In genomic region chr14:15438485-15439157, GRCm38 (mm10) we compare ENCODE assay signal across 9 mouse cellular contexts. TPM values are rescaled to one million over a fixed set of nuclear protein-coding genes. Genes with fewer than 3 reads are reported as not detected.
DNase-seq lines count a peak whose midpoint lies in the region; ATAC-seq and TF ChIP-seq lines count a peak whose summit lies in the region.
"Had no signal": no experiment of that assay in that cellular context is flagged by ENCODE, and none has a peak within 500 bp of the region (broad histone marks: within the 10 kb centered on the region; RNA-seq: fewer than 3 reads in every experiment).

Gene Lrrc3b, minus strand, starts transcription at chr14:15438987.

- H3K9me3 ChIP-seq in embryonic facial prominence, embryonic 11.5 days (replicated peaks; ENCODE audit: control insufficient read depth, low read length): no peaks in the 10 kb centered on the region
- H3K9me3 ChIP-seq in heart, embryonic 10.5 days: no peaks in the 10 kb centered on the region
- no peaks in the 10 kb centered on the region for H3K9me3 ChIP-seq in kidney, embryonic 14.5 days (ENCODE audit: control insufficient read depth, low read length)
- H3K9me3 ChIP-seq in limb, embryonic 14.5 days (ENCODE audit: control insufficient read depth, low read length): no peaks in the 10 kb centered on the region
- no peaks in the 10 kb centered on the region for H3K9me3 ChIP-seq in neural tube, embryonic 13.5 days
- H3K9me3 ChIP-seq: G1E had no signal

- H3K36me3 ChIP-seq in embryonic facial prominence, embryonic 11.5 days (replicated peaks; ENCODE audit: control insufficient read depth, insufficient read depth, low read depth, low read length): no peaks in the 10 kb centered on the region
- no peaks in the 10 kb centered on the region for H3K36me3 ChIP-seq in heart, embryonic 10.5 days
- H3K36me3 ChIP-seq in kidney, embryonic 14.5 days (ENCODE audit: control insufficient read depth, insufficient read depth, low read length): no peaks in the 10 kb centered on the region
- H3K36me3 ChIP-seq in limb, embryonic 14.5 days (ENCODE audit: control insufficient read depth, insufficient read depth, low read length): no peaks in the 10 kb centered on the region
- no peaks in the 10 kb centered on the region for H3K36me3 ChIP-seq in neural tube, embryonic 13.5 days
- H3K36me3 ChIP-seq: G1E had no signal

- DNase-seq in ovary, postnatal 10 days (ENCODE audit: low spot score): peak; percentile 3
- no peak for DNase-seq in ovary, postnatal 14 days (ENCODE audit: low spot score)
- DNase-seq in embryonic facial prominence, embryonic 11.5 days (ENCODE audit: low spot score): peak; percentile 65
- peak; percentile 83 for DNase-seq in heart, embryonic 10.5 days (ENCODE audit: low spot score)
- DNase-seq in limb, embryonic 14.5 days (ENCODE audit: low spot score): peak; percentile 18
- DNase-seq in MN1 (ENCODE audit: low spot score): no peak

- no peaks in the 10 kb centered on the region for H3K27me3 ChIP-seq in embryonic facial prominence, embryonic 11.5 days (ENCODE audit: control insufficient read depth, insufficient read depth, low read length)
- H3K27me3 ChIP-seq in heart, embryonic 10.5 days (ENCODE audit: insufficient read depth, poor library complexity, severe bottlenecking): peaks cover 21% of the 10 kb centered on the region; the same call in 1 of the 2 replicates
- peaks cover 16% of the 10 kb centered on the region for H3K27me3 ChIP-seq in kidney, embryonic 14.5 days (ENCODE audit: control insufficient read depth, insufficient read depth, low read length)
- H3K27me3 ChIP-seq in limb, embryonic 14.5 days (ENCODE audit: control insufficient read depth, insufficient read depth, low read length): peaks cover 20% of the 10 kb centered on the region; the same call in 1 of the 2 replicates
- peaks cover 36% of the 10 kb centered on the region for H3K27me3 ChIP-seq in neural tube, embryonic 13.5 days

- TF ChIP-seq POLR2A in limb, embryonic 14.5 days (IDR thresholded peaks at IDR 0.05; ENCODE audit: borderline replicate concordance, extremely low read depth, insufficient read depth, insufficient read length): no peak

- no peak within 1 kb of the TSS for H3K27ac ChIP-seq in embryonic facial prominence, embryonic 11.5 days (replicated peaks; ENCODE audit: low read depth, low read length)
- peak within 1 kb of the TSS; percentile 87 for H3K27ac ChIP-seq in heart, embryonic 10.5 days
- H3K27ac ChIP-seq in kidney, embryonic 14.5 days (ENCODE audit: low read depth, low read length): no peak within 1 kb of the TSS
- no peak within 1 kb of the TSS for H3K27ac ChIP-seq in limb, embryonic 14.5 days (replicated peaks; ENCODE audit: low read depth, low read length)
- peak within 1 kb of the TSS; percentile 64 for H3K27ac ChIP-seq in neural tube, embryonic 13.5 days (replicated peaks)

- peak within 1 kb of the TSS; percentile 56 for H3K4me3 ChIP-seq in embryonic facial prominence, embryonic 11.5 days (ENCODE audit: low read depth, low read length)
- H3K4me3 ChIP-seq in heart, embryonic 10.5 days: peak within 1 kb of the TSS; percentile 80
- peak within 1 kb of the TSS; percentile 62 for H3K4me3 ChIP-seq in kidney, embryonic 14.5 days (ENCODE audit: low read length)
- H3K4me3 ChIP-seq in limb, embryonic 14.5 days (replicated peaks; ENCODE audit: low read length): peak within 1 kb of the TSS; percentile 57
- peak within 1 kb of the TSS; percentile 60 for H3K4me3 ChIP-seq in neural tube, embryonic 13.5 days

- under 1% methylated on average over 46 of the region's 51 CpGs for WGBS in embryonic facial prominence, embryonic 11.5 days
- WGBS in heart, embryonic 10.5 days: under 1% methylated on average over 51 of the region's 51 CpGs
- WGBS in kidney, embryonic 14.5 days: under 1% methylated on average over 51 of the region's 51 CpGs
- WGBS in limb, embryonic 14.5 days: under 1% methylated on average over 47 of the region's 51 CpGs
- under 1% methylated on average over 51 of the region's 51 CpGs for WGBS in neural tube, embryonic 13.5 days

- H3K4me1 ChIP-seq in embryonic facial prominence, embryonic 11.5 days (ENCODE audit: control insufficient read depth, insufficient read depth, low read length): no peaks in the 10 kb centered on the region
- H3K4me1 ChIP-seq in heart, embryonic 10.5 days: peaks cover 14% of the 10 kb centered on the region
- H3K4me1 ChIP-seq in kidney, embryonic 14.5 days (ENCODE audit: control insufficient read depth, insufficient read depth, low read length): 0 out of 2 replicates have a peak, but pooled peaks cover 6% of the 10 kb centered on the region
- no peaks in the 10 kb centered on the region for H3K4me1 ChIP-seq in limb, embryonic 14.5 days (ENCODE audit: control insufficient read depth, insufficient read depth, low read length)
- peaks cover 21% of the 10 kb centered on the region for H3K4me1 ChIP-seq in neural tube, embryonic 13.5 days (replicated peaks)

- H3K4me2 ChIP-seq in embryonic facial prominence, embryonic 11.5 days (ENCODE audit: low read depth, low read length): peak within 1 kb of the TSS; percentile 94
- peak within 1 kb of the TSS; percentile 98 for H3K4me2 ChIP-seq in kidney, embryonic 14.5 days (replicated peaks; ENCODE audit: low read depth, low read length)
- H3K4me2 ChIP-seq in limb, embryonic 14.5 days (replicated peaks; ENCODE audit: low read depth, low read length, severe bottlenecking): peak within 1 kb of the TSS; percentile 90
- peak within 1 kb of the TSS; percentile 90 for H3K4me2 ChIP-seq in neural tube, embryonic 13.5 days

- peak; percentile 88 for ATAC-seq in embryonic facial prominence, embryonic 11.5 days (replicated peaks; ENCODE audit: insufficient number of reproducible peaks, low FRiP score, low TSS enrichment, low read depth)
- peak; percentile 88 for ATAC-seq in kidney, embryonic 14.5 days (ENCODE audit: low FRiP score, low TSS enrichment)
- ATAC-seq in limb, embryonic 14.5 days (ENCODE audit: low FRiP score, low read depth): peak; percentile 57
- ATAC-seq in neural tube, embryonic 13.5 days (ENCODE audit: low read depth): peak; percentile 94

- peak within 1 kb of the TSS; percentile 63 for H3K9ac ChIP-seq in embryonic facial prominence, embryonic 11.5 days (replicated peaks; ENCODE audit: low read length)
- peak within 1 kb of the TSS; percentile 53 for H3K9ac ChIP-seq in kidney, embryonic 14.5 days (ENCODE audit: low read depth, low read length)
- H3K9ac ChIP-seq in limb, embryonic 14.5 days (ENCODE audit: low read depth, low read length, severe bottlenecking): peak within 1 kb of the TSS; percentile 62
- H3K9ac ChIP-seq in neural tube, embryonic 13.5 days: peak within 1 kb of the TSS; percentile 75

RNA-seq across cellular contexts. Expression of gene Lrrc3b, which starts in this region (rescaled TPM):
- polyA plus RNA-seq in embryonic facial prominence, embryonic 11.5 days (2014; fragmentation: Nextera tagmentation; extraction: Ambion mirVana): 1.7 and 2.2 TPM in 2 replicates
- 3.8 and 4.7 TPM in 2 replicates for polyA plus RNA-seq in heart, embryonic 10.5 days (2016; fragmentation: Nextera tagmentation; extraction: Ambion mirVana)
- polyA plus RNA-seq in kidney, embryonic 14.5 days (2014; fragmentation: Nextera tagmentation; extraction: Ambion mirVana): 3.9 and 5.2 TPM in 2 replicates
- polyA plus RNA-seq in limb, embryonic 14.5 days (2012; rRNA removed): 2.8 and 3.1 TPM in 2 replicates
- polyA plus RNA-seq in limb, embryonic 14.5 days (2014; fragmentation: Nextera tagmentation; extraction: Ambion mirVana): 2.2 and 3.7 TPM in 2 replicates
- polyA plus RNA-seq in neural tube, embryonic 13.5 days (2015; fragmentation: Nextera tagmentation; extraction: Ambion mirVana): 6.9 and 7.4 TPM in 2 replicates
- polyA plus RNA-seq: G1E had no signal

Comparison
In these comparisons a context has a peak if more than half of its experiments do, and no peak if none do; other contexts are left out.
1. DNase-seq: peak in ovary, postnatal 10 days (single experiment), embryonic facial prominence, embryonic 11.5 days (single experiment), heart, embryonic 10.5 days (single experiment) and limb, embryonic 14.5 days (single experiment); none in ovary, postnatal 14 days (single experiment) and MN1 (single experiment).
2. H3K27ac ChIP-seq: peak in heart, embryonic 10.5 days (single experiment) and neural tube, embryonic 13.5 days (single experiment); none in embryonic facial prominence, embryonic 11.5 days (single experiment), kidney, embryonic 14.5 days (single experiment) and limb, embryonic 14.5 days (single experiment).
3. Peak in every context shown above with its lines, with median percentiles within 50 percentile points of each other: ATAC-seq, H3K4me2 ChIP-seq, H3K4me3 ChIP-seq and H3K9ac ChIP-seq.